Mouse (Mus musculus) lung, adult 2 months (tissue): ENCODE results near the gene Magea5.
"Not testable (repeated sequence)": the region's sequence is repeated elsewhere in the genome, so short reads cannot be mapped to it uniquely, and the experiment has no call there.

Source experiments
- CTCF ChIP-seq: fragments of 200-500 bp; IDR thresholded peaks from 2 replicates; pipeline ENCODE4 v1.5.1; 2011; ENCODE audit warnings: mild to moderate bottlenecking, low read length, control low read depth; ENCODE audit not compliant: insufficient read depth
- POLR2A ChIP-seq: fragments of 200-500 bp; IDR thresholded peaks from 2 replicates; pipeline ENCODE4 v1.6.1; 2011; ENCODE audit warnings: low read depth, mild to moderate bottlenecking, control low read depth, low read length, borderline replicate concordance; ENCODE audit errors: extremely low read depth

GRCm38 (mm10) chrX:155089693-155090092, 26.7 kb upstream of the Magea5 start, which contains the start of gene Magea1:
- not testable (repeated sequence) for TF ChIP-seq POLR2A, CTCF
